Mouse (Mus musculus) adrenal gland, adult 2 months (tissue): ENCODE measurements at regions not wholly inside any gene's neighbourhood (a gene's known extent, or its start where the extent isn't known, plus 50 kb on each side); places are given as distances from the start of the nearest gene placed in this dataset.

ENCODE experiments used
- DNase-seq: peaks from one replicate; pipeline ENCODE4 v3.0.0; 2021

GRCm38 (mm10) chr4:124446615-124447014 lies 164.0 kb downstream of the 3100002H09Rik start:
- no peak for DNase-seq

GRCm38 (mm10) chr4:124443613-124444108 lies 166.9 kb downstream of the 3100002H09Rik start:
- DNase-seq: no peak

GRCm38 (mm10) chr4:124443130-124443503 lies 167.5 kb downstream of the 3100002H09Rik start:
- DNase-seq: no peak

DNA sequence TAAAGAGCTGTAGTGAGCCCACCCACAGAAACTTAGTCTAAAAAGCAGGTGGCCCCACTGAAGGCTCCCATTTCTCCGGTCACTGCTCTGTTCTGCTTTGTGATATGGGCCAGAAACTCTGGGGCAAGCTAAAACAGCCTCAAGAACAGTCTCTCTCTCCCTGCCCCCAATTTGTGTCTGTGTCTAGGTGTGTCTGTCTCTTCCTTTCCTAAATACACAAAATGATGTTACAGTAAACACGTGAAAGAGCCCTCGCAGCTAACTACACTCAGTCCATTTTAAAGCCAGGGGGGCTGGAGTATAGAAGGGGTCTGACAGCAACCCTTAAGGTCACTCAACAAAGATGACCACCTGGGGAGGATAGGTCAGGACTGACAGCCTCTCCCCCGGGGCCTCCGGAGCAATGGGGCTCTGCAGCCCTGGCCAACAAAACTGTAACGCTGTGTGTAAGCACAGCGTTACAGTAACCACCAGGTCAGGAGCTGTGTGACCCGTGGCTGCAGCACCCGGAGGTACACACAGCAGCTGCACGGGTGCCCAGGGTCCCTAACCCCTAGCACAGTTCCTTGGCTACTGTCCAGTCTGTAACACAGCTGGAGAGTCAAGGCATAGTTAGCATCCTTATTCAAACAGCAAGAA lies 168.0 kb downstream of the 3100002H09Rik start:
- no peak for DNase-seq

DNA sequence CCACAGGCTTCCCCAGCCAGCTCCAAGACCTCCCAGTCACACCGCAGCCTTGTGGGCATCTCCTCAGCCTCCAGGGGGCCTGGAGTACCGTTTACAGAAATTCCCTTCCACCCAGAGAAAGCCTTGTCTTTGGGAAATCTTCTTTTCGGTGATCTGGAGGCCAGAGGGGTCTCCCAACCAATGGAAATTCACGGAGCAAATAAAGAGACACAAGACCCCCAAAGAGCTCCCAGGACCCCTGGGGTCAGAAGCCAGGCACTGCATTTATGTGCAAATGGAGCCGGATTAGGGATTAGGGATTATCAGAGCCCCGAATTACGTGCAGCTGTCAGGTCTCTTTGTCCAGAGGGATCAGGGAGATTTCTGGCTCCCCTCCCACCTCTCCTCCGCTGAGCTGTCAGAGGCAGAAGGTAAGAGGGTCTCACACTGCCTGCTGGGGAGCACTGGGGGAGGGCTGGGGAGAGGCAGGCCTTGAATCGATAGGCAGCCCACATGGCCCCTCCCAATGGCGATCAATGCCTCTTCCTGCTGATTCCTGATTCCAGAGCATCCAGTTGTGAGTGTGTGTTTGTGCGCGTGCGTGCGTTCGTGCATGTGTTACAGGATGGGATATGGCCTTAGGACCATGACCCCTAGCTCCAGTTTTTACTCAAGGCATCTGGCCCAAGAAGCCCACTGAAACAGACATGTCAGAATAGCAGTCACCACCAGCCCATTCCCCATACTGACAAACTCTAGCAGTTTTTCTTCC lies 168.7 kb downstream of the 3100002H09Rik start:
- no peak for DNase-seq

DNA sequence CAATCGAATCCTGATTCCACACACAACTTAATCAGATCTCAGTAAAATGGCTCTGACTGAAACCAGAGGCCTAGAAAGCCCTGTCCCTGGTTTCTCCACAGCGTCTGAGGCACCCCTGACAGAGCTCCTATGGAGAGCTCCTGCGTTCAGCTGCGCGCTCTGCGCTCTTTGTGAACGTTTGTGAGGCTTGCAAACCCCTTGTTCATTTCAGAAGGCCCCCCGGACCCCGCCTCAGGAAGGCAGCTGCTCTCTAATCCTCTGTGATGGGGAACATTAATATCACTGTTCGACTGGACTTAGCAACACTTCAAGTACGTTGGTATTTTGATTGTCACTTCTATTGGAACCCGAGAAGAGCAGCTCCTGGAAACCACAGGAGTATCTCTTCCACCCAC lies 175.6 kb downstream of the 3100002H09Rik start:
- no peak for DNase-seq

DNA sequence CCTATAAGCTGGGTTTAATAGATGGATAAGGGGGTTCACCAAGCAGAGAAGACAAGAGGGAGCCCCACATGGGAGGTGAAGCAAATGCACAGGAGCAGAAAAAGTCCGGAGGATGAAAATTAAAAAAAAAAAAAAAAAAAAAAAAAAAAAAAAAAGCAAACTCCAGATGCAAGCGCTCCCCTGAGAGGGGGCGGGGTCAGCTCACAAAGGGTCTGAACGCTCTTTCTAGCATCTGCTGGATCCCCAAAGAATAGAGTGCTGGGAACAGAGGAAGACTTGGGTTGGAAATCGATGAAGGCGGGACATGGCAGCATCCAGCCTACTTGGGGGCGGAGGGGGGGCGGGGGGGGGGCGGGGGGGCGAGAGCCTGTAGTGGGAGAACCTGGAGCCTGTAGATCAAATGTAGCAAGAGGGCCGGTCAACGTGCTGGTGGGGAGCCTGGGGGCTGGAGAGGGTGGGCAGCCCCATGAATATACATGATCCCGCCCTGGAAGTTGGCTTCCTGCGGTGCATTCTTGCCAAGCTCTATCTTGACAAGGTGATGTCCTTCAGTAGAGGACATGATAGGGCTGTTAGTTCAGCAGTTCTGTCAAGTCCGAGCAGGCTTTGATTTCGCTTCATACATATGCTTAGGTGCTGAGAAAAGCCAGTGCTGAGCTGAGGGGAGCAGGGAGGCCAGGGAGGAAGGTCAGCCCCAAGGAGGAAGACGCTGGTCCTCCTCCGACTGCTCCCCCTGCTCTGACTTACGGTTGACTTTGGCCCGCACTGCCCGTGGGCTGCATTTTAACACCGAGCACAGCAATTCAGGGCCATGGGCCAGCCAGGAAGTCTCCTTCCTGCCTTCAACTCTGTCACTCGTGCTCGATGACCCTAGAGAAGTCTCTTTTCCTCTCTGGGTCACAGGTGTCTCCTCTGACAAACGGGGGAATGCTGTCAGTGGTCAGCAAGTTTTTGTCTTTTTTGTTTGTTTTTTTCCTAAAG lies 176.3 kb downstream of the 3100002H09Rik start:
- peak; percentile 16 for DNase-seq

DNA sequence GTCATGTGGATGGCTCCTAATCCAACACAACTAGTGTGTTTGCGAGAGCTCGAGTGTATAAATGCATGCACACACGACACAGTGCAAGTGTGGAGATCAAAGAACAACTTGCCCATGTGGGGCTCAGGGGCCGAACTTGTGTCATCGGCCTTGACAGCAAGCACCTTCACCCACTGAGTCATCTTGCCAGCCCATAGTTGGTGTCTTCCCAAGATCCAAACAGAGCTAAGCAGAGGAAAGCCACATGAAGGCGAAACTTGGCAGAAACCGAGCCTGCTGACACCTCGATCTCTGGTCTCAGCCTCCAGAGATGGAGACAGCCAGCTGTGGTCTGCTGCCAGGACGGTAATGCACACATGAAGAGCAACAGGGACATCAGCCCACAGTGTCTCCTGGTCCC lies 177.1 kb downstream of the 3100002H09Rik start:
- DNase-seq: peak; percentile 51

- no peak for DNase-seq
Measured at GRCm38 (mm10) chr4:124431193-124431592, 179.4 kb downstream of the 3100002H09Rik start.

- DNase-seq: no peak
Measured at GRCm38 (mm10) chr4:124428844-124429243, 181.8 kb downstream of the 3100002H09Rik start.

DNA sequence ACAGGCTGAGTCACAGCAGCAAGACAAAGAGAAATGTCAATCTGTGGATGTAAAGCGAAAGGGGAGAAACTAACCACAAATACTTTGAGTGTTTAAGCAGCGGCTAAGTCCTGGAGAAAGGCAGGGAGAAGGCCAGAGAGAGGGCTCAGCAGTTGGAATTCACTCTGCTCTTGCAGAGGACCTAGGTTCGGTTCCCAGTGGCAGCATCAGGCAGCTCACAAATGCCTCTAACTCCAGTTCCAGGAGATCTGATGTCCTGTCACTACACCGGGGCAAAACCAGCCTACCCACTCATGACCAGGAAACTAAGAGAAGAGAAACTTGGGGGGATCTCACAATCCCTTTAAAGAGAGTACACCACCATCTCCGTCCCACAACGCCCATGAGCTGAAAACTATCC lies 188.2 kb downstream of the 3100002H09Rik start:
- no peak for DNase-seq

DNA sequence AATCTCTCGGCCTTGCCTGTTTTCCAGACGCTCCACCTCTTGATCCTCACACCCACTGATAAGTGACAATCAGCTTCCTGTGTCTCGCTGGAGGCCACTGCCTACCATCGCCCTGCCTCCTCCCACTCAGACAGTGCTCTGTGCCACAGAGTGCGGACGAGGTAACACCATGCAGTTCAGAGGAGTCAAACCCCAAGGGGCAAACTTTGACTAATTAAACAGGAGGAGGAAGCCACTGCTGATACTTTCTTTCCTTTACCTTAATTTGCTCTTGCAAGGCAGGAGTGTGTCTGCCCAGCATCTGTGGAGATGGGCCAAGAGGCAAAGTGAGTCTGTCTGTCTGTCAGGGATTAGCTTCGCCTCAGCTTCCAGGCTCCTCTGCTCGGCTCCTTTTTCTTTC lies 192.2 kb downstream of the 3100002H09Rik start:
- DNase-seq: no peak

DNA sequence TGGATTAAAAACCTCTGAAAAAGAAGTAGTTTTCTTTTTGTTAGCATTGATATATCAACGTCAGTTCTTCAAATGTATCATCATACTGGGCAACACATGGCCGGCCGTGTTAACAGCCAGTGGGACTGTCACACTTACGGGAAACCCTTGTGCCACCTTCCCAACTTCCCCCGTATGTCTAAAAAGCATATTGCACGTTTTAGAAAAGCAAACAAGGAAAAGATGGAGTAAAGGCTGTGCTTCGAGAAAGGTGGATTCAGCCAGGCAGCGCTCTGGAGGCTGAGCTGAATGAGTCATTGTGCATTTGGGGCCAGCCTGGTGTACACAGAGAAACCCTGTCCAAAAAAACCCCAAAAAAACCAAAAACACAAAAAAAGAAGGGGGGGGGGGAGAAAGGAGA lies 193.4 kb downstream of the 3100002H09Rik start:
- no peak for DNase-seq

DNA sequence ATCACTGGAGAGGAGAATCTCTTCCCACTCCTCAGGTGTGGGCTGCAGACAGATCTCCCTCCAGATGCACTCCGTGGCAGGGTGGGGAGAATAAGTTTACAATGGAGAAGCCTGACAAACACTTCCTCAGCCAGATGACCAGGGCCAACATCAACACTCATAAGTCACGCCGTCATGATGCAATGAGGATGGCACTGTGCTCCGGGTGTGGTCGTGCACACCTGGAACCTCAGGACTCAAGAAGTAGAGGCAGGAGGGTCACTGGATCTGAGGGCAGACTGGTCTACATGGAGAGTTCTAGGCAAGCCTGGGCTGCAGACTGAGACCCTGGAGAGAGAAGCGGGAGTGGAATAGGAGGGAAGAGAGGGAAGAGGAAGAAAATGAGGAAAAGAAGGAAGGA lies 194.3 kb downstream of the 3100002H09Rik start:
- no peak for DNase-seq

DNA sequence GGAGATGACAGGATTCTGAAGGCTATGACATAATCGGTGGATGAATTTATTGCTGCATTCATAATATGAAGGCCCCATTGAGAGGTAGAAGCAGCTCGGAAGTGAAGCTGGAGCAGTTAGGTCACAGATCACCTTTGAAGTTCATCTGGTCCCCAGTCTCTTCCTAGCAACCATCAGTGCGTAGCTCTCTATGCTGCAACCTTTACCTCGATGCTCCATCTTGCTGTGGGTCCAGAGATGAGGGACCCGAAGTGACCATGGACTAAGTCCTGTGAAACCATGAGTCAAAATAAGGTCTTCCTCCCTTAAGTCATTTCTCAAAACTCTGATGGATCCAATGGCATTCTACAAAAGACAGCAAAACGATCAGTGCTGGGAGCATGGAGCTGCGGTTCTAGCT lies 196.2 kb downstream of the 3100002H09Rik start:
- DNase-seq: no peak

GRCm38 (mm10) chr4:124409279-124409678 lies 201.3 kb downstream of the 3100002H09Rik start:
- DNase-seq: no peak

DNA sequence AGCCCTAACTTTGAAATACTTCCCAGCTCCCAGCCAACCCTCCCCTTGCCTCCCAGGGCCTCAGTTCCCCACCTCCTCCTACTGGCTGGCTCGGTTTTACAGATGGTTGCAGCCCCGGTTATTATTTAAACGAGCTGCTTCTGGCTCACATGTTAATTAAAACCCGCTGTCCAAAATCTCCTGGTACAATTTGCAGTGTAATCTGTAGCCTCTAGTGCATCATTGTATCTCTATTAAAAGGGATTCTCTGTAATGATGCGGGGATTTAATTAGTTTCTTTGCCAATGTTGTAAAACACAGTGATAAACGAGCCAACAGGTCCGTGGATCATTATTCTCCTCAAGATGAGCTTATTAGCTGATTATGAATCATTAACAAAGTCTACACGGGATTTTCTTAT lies 208.5 kb downstream of the 3100002H09Rik start:
- no peak for DNase-seq

DNA sequence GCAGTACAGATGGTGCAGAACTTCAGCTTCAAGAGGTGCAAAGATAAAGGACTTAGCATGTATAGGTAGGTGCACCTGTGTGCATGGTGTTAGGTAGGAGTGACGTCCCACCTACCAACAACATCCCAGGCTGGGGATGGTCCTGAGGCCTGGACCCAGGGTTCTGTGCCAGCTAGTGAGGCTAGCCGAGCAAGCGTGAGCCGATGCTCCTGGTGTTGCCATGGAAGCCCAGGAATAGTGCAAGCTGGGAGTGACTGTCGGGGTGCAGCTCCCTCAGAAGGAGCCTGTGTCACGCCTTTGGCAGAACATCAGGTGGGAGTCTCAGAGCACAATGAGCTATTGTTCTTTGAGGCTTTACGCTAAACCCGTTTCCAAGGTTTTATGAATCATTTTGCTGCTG lies 209.9 kb downstream of the 3100002H09Rik start:
- peak; percentile 36 for DNase-seq

DNA sequence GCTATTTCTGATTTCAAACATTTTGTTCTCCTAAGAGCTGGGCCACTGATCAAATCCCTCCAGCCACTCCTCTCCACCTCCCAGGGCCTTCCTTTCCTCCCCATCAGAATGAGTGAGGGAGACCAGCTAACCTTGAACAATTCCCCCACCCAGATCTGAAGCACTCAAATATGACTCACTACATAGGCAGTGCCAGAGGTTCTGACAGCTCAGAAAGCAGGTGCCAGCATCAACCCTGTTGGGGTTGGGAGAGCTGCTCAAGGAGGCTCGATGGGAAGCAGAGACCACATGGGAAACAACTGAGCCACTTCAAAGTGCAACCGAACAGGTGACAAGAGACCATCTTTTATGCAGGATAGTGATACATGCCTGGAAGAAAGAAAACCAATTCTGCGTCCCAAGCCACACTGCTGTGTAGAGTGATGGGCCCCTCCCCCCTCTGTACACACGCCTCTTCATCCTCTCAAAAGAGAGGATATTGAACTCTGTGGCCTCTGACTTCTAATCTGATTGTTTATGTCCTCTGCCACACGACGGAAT lies 210.4 kb downstream of the 3100002H09Rik start:
- peak; percentile 51 for DNase-seq

- no peak for DNase-seq
Measured at GRCm38 (mm10) chr4:124398354-124398753, 212.2 kb downstream of the 3100002H09Rik start.

DNA sequence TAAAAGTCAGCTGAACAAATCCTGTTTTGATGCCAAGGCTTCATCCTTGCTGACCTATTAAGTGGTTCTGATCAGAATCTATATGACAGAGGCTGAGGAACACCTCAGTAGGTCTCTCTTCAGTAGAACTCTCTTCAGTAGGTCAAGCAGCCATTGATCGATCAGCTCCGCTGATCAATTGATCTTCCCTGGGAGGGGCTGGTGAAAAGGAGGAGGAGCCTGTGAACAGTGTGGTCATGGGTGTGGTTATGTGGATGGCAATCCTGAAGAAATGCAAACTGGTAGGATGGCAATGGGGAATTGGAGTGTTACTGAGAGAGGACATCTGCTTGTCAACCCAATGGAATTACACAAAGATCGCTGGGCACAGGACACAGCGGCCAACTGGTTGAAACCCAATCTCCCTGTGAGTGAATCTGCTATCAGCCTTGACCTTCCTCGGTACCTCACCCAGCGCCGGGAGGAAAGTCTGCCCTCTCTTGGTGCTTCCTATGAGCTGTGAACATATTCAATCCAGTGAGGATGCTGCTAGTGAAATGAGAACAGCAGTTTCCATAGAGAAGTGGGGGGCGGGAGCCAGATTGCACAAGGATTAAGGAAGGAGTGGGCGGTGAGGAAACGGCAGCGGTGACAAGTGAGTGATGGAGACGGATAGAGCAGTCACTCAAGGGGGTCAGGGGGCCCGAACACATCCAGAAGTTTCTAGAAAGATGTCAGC lies 213.9 kb downstream of the 3100002H09Rik start:
- peak; percentile 11 for DNase-seq
